Mouse (Mus musculus) skeletal muscle tissue, postnatal 0 days (tissue): ENCODE data around the gene Gpat2. TPM values are rescaled to one million over a fixed set of nuclear protein-coding genes. Genes with fewer than 3 reads are reported as not detected.

Source experiments
- polyA plus RNA-seq: library from polyadenylated mRNA; unstranded; fragments of >200 nt; fragmentation: Nextera tagmentation; extraction: Ambion mirVana; gene quantifications from 2 replicates; pipeline ENCODE4 v1.2.1, GENCODE M21; 2015

Gpat2 gene
- 0.17 and 0.19 TPM in 2 replicates for polyA plus RNA-seq

GRCm38 (mm10) chr2:127424977-127425376 is at the start of gene Gpat2:
TSS of gene Gpat2 (plus strand) at chr2:127425199.

DNA sequence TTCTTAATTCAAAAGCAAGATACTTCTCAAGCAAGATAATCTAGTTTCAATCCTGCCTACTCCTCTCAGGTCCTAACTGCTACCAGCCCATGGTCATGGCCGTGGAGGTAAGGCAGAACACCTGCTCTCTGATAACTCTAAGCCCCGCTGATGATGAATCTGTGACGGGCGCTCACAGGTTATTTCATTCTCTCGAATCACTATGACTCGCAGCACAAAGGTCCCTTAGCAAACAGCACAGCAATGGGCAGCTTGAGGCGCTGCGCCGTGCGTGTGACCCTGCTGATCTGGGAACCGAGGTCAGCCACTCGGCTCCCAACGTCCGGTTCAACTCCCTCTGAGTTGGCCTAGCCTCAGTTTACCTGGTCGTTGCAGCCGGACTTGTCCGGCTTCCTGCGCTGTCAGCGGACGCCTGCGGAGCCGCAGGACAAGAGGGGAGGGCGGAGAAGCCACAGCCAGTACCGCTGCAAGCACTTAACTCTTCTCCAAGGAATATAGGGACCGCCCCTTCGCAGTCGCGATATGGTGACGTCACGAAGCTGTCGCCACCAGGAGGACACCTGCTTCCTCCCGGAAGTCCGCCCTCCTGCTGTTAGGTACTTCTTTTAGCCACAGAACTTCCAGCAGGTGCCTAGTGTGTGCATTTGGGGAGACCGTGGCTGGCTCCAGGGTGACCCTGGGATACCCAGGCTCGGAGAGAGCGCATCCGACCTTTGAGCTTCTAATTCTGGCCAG is 19.2 kb downstream of the Gpat2 start, which contains the start of gene Fahd2a:
Gene Fahd2a, minus strand, starts transcription at position 511 of the 735 bp plus-strand sequence.

Other genes starting within 250 kb of the Gpat2 start
- 1.3 and 1.4 TPM in 2 replicates for gene 1810024B03Rik, start 216.9 kb upstream of the Gpat2 start, polyA plus RNA-seq
- gene Snrnp200, start 216.8 kb upstream of the Gpat2 start, polyA plus RNA-seq: 15.6 and 18.9 TPM in 2 replicates
- gene Ciao1, start 177.4 kb upstream of the Gpat2 start, polyA plus RNA-seq: 57.0 and 59.0 TPM in 2 replicates
- 26.8 and 28.6 TPM in 2 replicates for gene Tmem127, start 177.3 kb upstream of the Gpat2 start, polyA plus RNA-seq
- gene Stard7, start 155.0 kb upstream of the Gpat2 start, polyA plus RNA-seq: 106 and 128 TPM in 2 replicates
- 8.7 and 11.3 TPM in 2 replicates for gene Dusp2, start 89.0 kb upstream of the Gpat2 start, polyA plus RNA-seq
- gene Astl, start 86.6 kb upstream of the Gpat2 start, polyA plus RNA-seq: 0.24 and 0.41 TPM in 2 replicates
- 1.4 and 1.5 TPM in 2 replicates for gene Adra2b, start 62.0 kb upstream of the Gpat2 start, polyA plus RNA-seq
- 18.3 and 20.6 TPM in 2 replicates for gene Fahd2a, start 19.4 kb downstream of the Gpat2 start, polyA plus RNA-seq
- gene Kcnip3, start 96.9 kb downstream of the Gpat2 start, polyA plus RNA-seq: 0.36 and 0.71 TPM in 2 replicates
- 0.48 TPM in 1 of 2 replicates, not detected in the other for gene Prom2, start 116.3 kb downstream of the Gpat2 start, polyA plus RNA-seq
- 1.7 and 1.8 TPM in 2 replicates for gene Zfp661, start 161.9 kb downstream of the Gpat2 start, polyA plus RNA-seq
- 136 and 141 TPM in 2 replicates for gene Mrps5, start 162.0 kb downstream of the Gpat2 start, polyA plus RNA-seq
- gene Mal, start 231.5 kb downstream of the Gpat2 start, polyA plus RNA-seq: 6.3 and 7.1 TPM in 2 replicates